In genomic region chr4:109475078-109475477, GRCm38 (mm10) we compare ENCODE assay signal across 10 mouse cellular contexts. TPM values are rescaled to one million over a fixed set of nuclear protein-coding genes. Genes with fewer than 3 reads are reported as not detected.
DNase-seq lines count a peak whose midpoint lies in the region; ATAC-seq and TF ChIP-seq lines count a peak whose summit lies in the region.
"Had no signal": no experiment of that assay in that cellular context is flagged by ENCODE, and none has a peak within 500 bp of the region (broad histone marks: within the 10 kb centered on the region; RNA-seq: fewer than 3 reads in every experiment).

No protein-coding gene starts in this region.

- no peak for TF ChIP-seq POLR2A in myocyte (IDR thresholded peaks at IDR 0.05; ENCODE audit: insufficient read length, low read depth)

- TF ChIP-seq CTCF in layer of hippocampus, adult 2 months (conservative IDR thresholded peaks at IDR 0.05), result no peak

- H3K4me1 ChIP-seq in embryonic facial prominence, embryonic 13.5 days, result peaks cover 8% of the 10 kb centered on the region
- peaks cover 11% of the 10 kb centered on the region; the same call in 1 of the 2 replicates for H3K4me1 ChIP-seq in intestine, embryonic 14.5 days (replicated peaks; ENCODE audit: control insufficient read depth, insufficient read depth, low read length)

- peaks cover 61% of the 10 kb centered on the region for H3K79me2 ChIP-seq in myocyte (ENCODE audit: control insufficient read depth, insufficient read depth)

- DNase-seq in layer of hippocampus, adult 2 months (ENCODE audit: low spot score in 2 of 2), result no peak
- DNase-seq in layer of hippocampus, postnatal 10 days (ENCODE audit: low spot score in 2 of 2), result no peak
- no peak for DNase-seq in intestine, embryonic 14.5 days (ENCODE audit: low spot score)
- no peak for DNase-seq in gastrocnemius, adult 18-20 months (ENCODE audit: low spot score)
- no peak for DNase-seq in adrenal gland, postnatal 10 days
- DNase-seq in ovary, postnatal 14 days (ENCODE audit: low spot score), result no peak
- DNase-seq: adrenal gland, postnatal 25 days; kidney, postnatal 25 days had no signal

- H3K27ac ChIP-seq in layer of hippocampus, adult 2 months, result no peak overlapping the region; the same call in 1 of the 2 replicates
- H3K27ac ChIP-seq in embryonic facial prominence, embryonic 13.5 days, result no peak overlapping the region
- no peak overlapping the region for H3K27ac ChIP-seq in intestine, embryonic 14.5 days (ENCODE audit: low read depth)

- peak overlapping the region; percentile 65 for H3K4me3 ChIP-seq in layer of hippocampus, adult 2 months
- peak overlapping the region; percentile 93 for H3K4me3 ChIP-seq in embryonic facial prominence, embryonic 13.5 days
- peak overlapping the region; percentile 91 for H3K4me3 ChIP-seq in intestine, embryonic 14.5 days (ENCODE audit: low read depth, low read length)
- peak overlapping the region; percentile 91 for H3K4me3 ChIP-seq in myocyte

- no peak for ATAC-seq in embryonic facial prominence, embryonic 13.5 days (ENCODE audit: insufficient number of reproducible peaks, insufficient read depth, low FRiP score, low TSS enrichment, low read depth)
- no peak for ATAC-seq in intestine, embryonic 14.5 days (replicated peaks; ENCODE audit: low FRiP score, low TSS enrichment, low read depth)

- H3K36me3 ChIP-seq in embryonic facial prominence, embryonic 13.5 days, result peaks cover 14% of the 10 kb centered on the region
- H3K36me3 ChIP-seq in intestine, embryonic 14.5 days (ENCODE audit: control insufficient read depth, insufficient read depth, low read length), result peaks cover 6% of the 10 kb centered on the region; the same call in 1 of the 2 replicates
- H3K36me3 ChIP-seq in myocyte (ENCODE audit: control insufficient read depth, insufficient read depth), result peaks cover 5% of the 10 kb centered on the region

- peak overlapping the region; percentile 78 for H3K4me2 ChIP-seq in embryonic facial prominence, embryonic 13.5 days
- H3K4me2 ChIP-seq in intestine, embryonic 14.5 days (ENCODE audit: low read length), result peak overlapping the region; percentile 92
- H3K4me2 ChIP-seq in myocyte (ENCODE audit: low read depth), result peak overlapping the region; percentile 83

- H3K9ac ChIP-seq in embryonic facial prominence, embryonic 13.5 days, result peak overlapping the region; percentile 97; the same call in 1 of the 2 replicates
- H3K9ac ChIP-seq in intestine, embryonic 14.5 days (ENCODE audit: low read length), result peak overlapping the region; percentile 74

- no peaks in the 10 kb centered on the region for H3K9me3 ChIP-seq in embryonic facial prominence, embryonic 13.5 days
- H3K9me3 ChIP-seq in intestine, embryonic 14.5 days (ENCODE audit: control insufficient read depth, low read length), result no peaks in the 10 kb centered on the region

- WGBS in embryonic facial prominence, embryonic 13.5 days, result 42% methylated on average over 2 of the region's 2 CpGs
- WGBS in intestine, embryonic 14.5 days, result 54% methylated on average over 2 of the region's 2 CpGs

- no peak overlapping the region for H3ac ChIP-seq in myocyte (ENCODE audit: control insufficient read depth, insufficient read length)

- no peaks in the 10 kb centered on the region for H3K27me3 ChIP-seq in embryonic facial prominence, embryonic 13.5 days
- no peaks in the 10 kb centered on the region for H3K27me3 ChIP-seq in intestine, embryonic 14.5 days (replicated peaks; ENCODE audit: control insufficient read depth, insufficient read depth, low read length)
- H3K27me3 ChIP-seq in myocyte (ENCODE audit: control insufficient read depth, insufficient read depth, insufficient read length), result no peaks in the 10 kb centered on the region

TF ChIP-seq in myocyte, 11 proteins besides CTCF, POLR2A, EP300 and RAD21:
- TF ChIP-seq POLR2AphosphoS2 (IDR thresholded peaks at IDR 0.05; ENCODE audit: insufficient read length, low read depth), result no peak
- no peak for TF ChIP-seq MYOD1 (IDR thresholded peaks at IDR 0.05; ENCODE audit: control insufficient read depth in 1 of 3, insufficient read length in 2 of 3, low read depth in 2 of 3)
- TF ChIP-seq USF1 (IDR thresholded peaks at IDR 0.05; ENCODE audit: low read depth), result peak; percentile 68

RNA-seq across cellular contexts. Expression of gene Rnf11, which starts 9.4 kb away (rescaled TPM):
- total RNA-seq in layer of hippocampus, adult 2 months (2021), result 100 to 1,000 TPM; 167 to 177 TPM
- total RNA-seq in layer of hippocampus, postnatal 10 days (2021), result 100 to 1,000 TPM; 164 to 180 TPM
- 39.9 and 41.1 TPM in 2 replicates for polyA plus RNA-seq in embryonic facial prominence, embryonic 13.5 days (2015; fragmentation: Nextera tagmentation; extraction: Ambion mirVana)
- polyA plus RNA-seq in intestine, embryonic 14.5 days (2014; fragmentation: Nextera tagmentation; extraction: Ambion mirVana), result 38.5 and 40.0 TPM in 2 replicates
- polyA plus RNA-seq in myocyte (2012; fragmentation: generic; extraction: Trizol), result 127 TPM
- 100 to 1,000 TPM; 123 to 131 TPM for total RNA-seq in gastrocnemius, adult 18-20 months (2021)
- 100 to 1,000 TPM; 115 to 119 TPM for total RNA-seq in adrenal gland, postnatal 10 days (2021)

RNA-seq across cellular contexts. Expression of gene 4930522H14Rik, which starts 56.0 kb away (rescaled TPM):
- total RNA-seq in layer of hippocampus, adult 2 months (2021), result not detected
- total RNA-seq in layer of hippocampus, postnatal 10 days (2021), result not detected
- polyA plus RNA-seq in embryonic facial prominence, embryonic 13.5 days (2015; fragmentation: Nextera tagmentation; extraction: Ambion mirVana), result not detected in 2 replicates
- not detected in 2 replicates for polyA plus RNA-seq in intestine, embryonic 14.5 days (2014; fragmentation: Nextera tagmentation; extraction: Ambion mirVana)
- polyA plus RNA-seq in myocyte (2012; fragmentation: generic; extraction: Trizol), result not detected
- total RNA-seq in gastrocnemius, adult 18-20 months (2021), result not detected
- total RNA-seq in adrenal gland, postnatal 10 days (2021), result not detected
- total RNA-seq: adrenal gland, postnatal 25 days had no signal
